Mouse (Mus musculus) hindlimb bud, embryonic 11.5 days (tissue): ENCODE measurements around the gene Gm16513.
"Not testable (repeated sequence)": the region's sequence is repeated elsewhere in the genome, so short reads cannot be mapped to it uniquely, and the experiment has no call there.

Experiments
- DNase-seq: peaks from one replicate; pipeline ENCODE4 v3.0.0-alpha.2; 2012; ENCODE audit warnings: low read depth, low spot score; ENCODE audit errors: extremely low spot score

The Gm16513 gene

DNA sequence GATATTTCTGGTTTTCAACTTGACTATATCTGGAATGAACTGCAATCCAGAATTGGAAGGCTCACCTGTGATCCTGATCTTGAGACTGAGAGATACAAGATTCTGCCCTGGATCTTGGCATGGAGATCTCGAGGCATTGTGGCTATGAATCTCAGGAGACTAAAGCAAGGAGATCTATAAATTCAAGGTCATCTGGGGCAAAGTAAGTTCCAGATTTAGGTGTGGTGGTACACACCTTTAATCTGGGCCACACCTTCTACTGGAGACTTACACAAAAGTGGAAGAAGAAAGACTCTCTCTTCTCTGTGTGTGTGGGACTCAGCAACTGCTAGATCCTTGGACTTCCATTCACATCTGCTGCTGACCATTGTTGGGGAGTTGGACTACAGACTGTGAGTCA lies at the start of gene Gm16513:
TSS of gene Gm16513 (plus strand) at position 301 of the 400 bp plus-strand sequence.
- not testable (repeated sequence) for DNase-seq
